Mouse (Mus musculus): ENCODE measurements around the gene Mgea5.

DNA sequence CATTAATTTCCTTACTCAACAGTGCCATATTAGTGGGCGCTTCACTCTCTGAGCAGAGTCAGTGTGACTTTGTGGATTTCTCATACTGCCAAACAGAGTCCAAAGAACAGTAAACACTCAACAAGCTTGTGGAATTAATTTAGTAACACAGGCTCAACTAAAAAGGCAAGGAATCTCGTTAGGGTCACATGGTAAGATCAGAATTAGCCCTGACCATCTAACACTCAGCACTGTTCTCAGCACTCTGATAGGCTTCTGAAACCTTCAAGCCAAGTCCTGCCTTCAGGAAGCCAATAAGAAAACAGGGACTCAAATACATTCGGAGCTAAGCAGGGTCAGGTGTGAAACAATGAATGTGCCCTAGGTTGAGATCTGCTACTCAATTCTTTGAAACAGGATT, 42.5 kb upstream of the Mgea5 start:
- TF ChIP-seq TBP (conservative IDR thresholded peaks at IDR 0.05; ENCODE audit: low read depth, low read length) (no peak), MAFK (IDR thresholded peaks at IDR 0.05; ENCODE audit: insufficient replicate concordance, low read length) (no peak), POLR2A (IDR thresholded peaks at IDR 0.05; ENCODE audit: low read depth, low read length) (no peak), ZC3H11A (IDR thresholded peaks at IDR 0.05; ENCODE audit: low read depth, low read length) (no peak), BHLHE40 (IDR thresholded peaks at IDR 0.05; ENCODE audit: low read depth, low read length) (no peak), UBTF (IDR thresholded peaks at IDR 0.05; ENCODE audit: low read depth, low read length) (no peak), ELF1 (IDR thresholded peaks at IDR 0.05; ENCODE audit: low read depth, low read length) (no peak), EP300 (IDR thresholded peaks at IDR 0.05; ENCODE audit: low read length) (no peak), CHD1 (IDR thresholded peaks at IDR 0.05; ENCODE audit: low read depth, low read length) (no peak), CHD2 (IDR thresholded peaks at IDR 0.05; ENCODE audit: low read length) (no peak), MYC (IDR thresholded peaks at IDR 0.05; ENCODE audit: low read depth, low read length) (no peak), USF2 (conservative IDR thresholded peaks at IDR 0.05; ENCODE audit: low read depth, low read length) (no peak)

Measured in CH12.LX (cell line).